Mouse (Mus musculus): Measurements from ENCODE around the gene Dock9. TPM values are rescaled to one million over a fixed set of nuclear protein-coding genes. Genes with fewer than 3 reads are reported as not detected.

Gene Dock9
- polyA plus RNA-seq, 1 experiment: 2.8 TPM

DNA sequence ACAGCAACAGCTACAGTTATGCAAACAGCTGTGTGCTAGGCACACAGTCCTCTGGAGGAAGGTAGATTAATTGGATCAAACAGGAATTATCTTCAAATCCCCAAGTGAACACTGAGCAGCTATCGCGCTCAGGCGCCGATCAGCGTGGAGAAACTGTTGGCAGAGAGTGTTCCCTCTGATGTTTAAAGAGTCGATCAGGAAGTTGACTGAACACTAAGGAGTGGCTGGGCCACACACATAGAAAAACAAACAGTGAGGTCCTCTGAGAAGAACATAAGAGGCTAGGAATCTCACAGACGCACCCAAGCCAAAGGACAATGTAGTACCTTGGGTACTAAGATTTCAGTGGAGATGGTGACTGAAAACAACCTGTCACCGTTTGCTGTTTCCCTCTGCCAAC, 136.7 kb downstream of the Dock9 start:
- Histone ChIP-seq H3K27me3 (ENCODE audit: control insufficient read depth, insufficient read depth, insufficient read length) (no peaks in the 10 kb centered on the region), H3K79me2 (ENCODE audit: control insufficient read depth, insufficient read depth) (no peaks in the 10 kb centered on the region), H3K36me3 (ENCODE audit: control insufficient read depth, insufficient read depth) (no peaks in the 10 kb centered on the region), H3K4me2 (ENCODE audit: low read depth) (no peak overlapping the region), H3K4me3 (no peak overlapping the region), H3ac (ENCODE audit: control insufficient read depth, insufficient read length) (no peak overlapping the region)
- TF ChIP-seq E2F4 (IDR thresholded peaks at IDR 0.05; ENCODE audit: insufficient read depth) (no peak), CEBPB (IDR thresholded peaks at IDR 0.05; ENCODE audit: insufficient read depth, poor library complexity, severe bottlenecking) (no peak), MYOG (IDR thresholded peaks at IDR 0.05; ENCODE audit: control insufficient read depth in 1 of 3, insufficient read depth in 1 of 3, insufficient read length in 2 of 3, low read depth in 2 of 3) (no peak), MAX (IDR thresholded peaks at IDR 0.05; ENCODE audit: low read depth) (no peak), REST (IDR thresholded peaks at IDR 0.05; ENCODE audit: insufficient read depth, insufficient read length) (no peak), POLR2A (IDR thresholded peaks at IDR 0.05; ENCODE audit: insufficient read length, low read depth) (no peak), TCF3 (IDR thresholded peaks at IDR 0.05; ENCODE audit: insufficient read length, low read depth) (no peak), USF1 (IDR thresholded peaks at IDR 0.05; ENCODE audit: low read depth) (no peak), SRF (IDR thresholded peaks at IDR 0.05; ENCODE audit: control insufficient read depth, insufficient read length, low read depth) (no peak), MYOD1 (IDR thresholded peaks at IDR 0.05; ENCODE audit: control insufficient read depth in 1 of 3, insufficient read length in 2 of 3, low read depth in 2 of 3) (no peak), POLR2AphosphoS2 (IDR thresholded peaks at IDR 0.05; ENCODE audit: insufficient read length, low read depth) (no peak), TCF12 (IDR thresholded peaks at IDR 0.05; ENCODE audit: insufficient read depth, poor library complexity, severe bottlenecking) (no peak)

DNA sequence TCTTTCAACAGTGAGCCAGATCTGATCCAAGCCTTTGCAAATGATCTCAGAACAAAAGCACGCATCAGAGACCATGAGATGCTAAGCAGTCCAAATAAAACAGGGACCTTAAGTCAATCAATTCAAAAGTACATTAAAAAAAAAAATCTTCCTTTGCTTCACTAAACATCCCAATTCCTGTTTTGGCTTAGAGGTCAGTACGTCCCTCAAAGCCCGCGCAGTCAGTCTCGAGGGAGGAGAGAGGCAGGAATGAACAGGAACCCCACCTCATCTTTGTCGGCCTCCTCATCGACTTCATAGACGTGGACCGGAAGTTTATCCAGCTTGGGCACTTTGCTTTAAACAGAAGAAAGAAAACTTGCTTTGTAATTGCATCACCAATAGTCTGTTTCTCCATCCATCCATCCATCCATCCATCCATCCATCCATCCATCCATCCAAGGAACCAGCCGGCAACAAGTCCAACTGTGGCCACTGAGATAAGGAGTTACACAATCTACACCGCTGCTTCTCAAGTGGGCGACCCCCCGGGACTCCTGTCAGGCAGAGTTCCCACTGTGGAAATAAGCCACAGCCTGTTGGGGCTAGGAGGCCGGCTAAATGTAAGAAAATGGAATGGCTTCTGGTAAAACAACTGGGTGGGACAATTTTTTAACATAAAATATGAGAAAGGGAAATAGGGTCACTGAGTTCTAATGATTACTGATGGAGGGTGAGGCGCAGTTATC, 137.3 kb downstream of the Dock9 start:
- Histone ChIP-seq H3K4me3 (no peak overlapping the region), H3K79me2 (ENCODE audit: control insufficient read depth, insufficient read depth) (no peaks in the 10 kb centered on the region), H3K27me3 (ENCODE audit: control insufficient read depth, insufficient read depth, insufficient read length) (no peaks in the 10 kb centered on the region), H3K36me3 (ENCODE audit: control insufficient read depth, insufficient read depth) (no peaks in the 10 kb centered on the region), H3ac (ENCODE audit: control insufficient read depth, insufficient read length) (no peak overlapping the region), H3K4me2 (ENCODE audit: low read depth) (no peak overlapping the region)
- no peak for TF ChIP-seq MAX (IDR thresholded peaks at IDR 0.05; ENCODE audit: low read depth)
- no peak for TF ChIP-seq TCF12 (IDR thresholded peaks at IDR 0.05; ENCODE audit: insufficient read depth, poor library complexity, severe bottlenecking)
- no peak for TF ChIP-seq SRF (IDR thresholded peaks at IDR 0.05; ENCODE audit: control insufficient read depth, insufficient read length, low read depth)
- TF ChIP-seq TCF3 (IDR thresholded peaks at IDR 0.05; ENCODE audit: insufficient read length, low read depth): no peak
- no peak for TF ChIP-seq USF1 (IDR thresholded peaks at IDR 0.05; ENCODE audit: low read depth)

- H3K4me3 ChIP-seq: no peak overlapping the region
- H3K36me3 ChIP-seq (ENCODE audit: control insufficient read depth, insufficient read depth): no peaks in the 10 kb centered on the region
- no peak overlapping the region for H3K4me2 ChIP-seq (ENCODE audit: low read depth)
- H3K27me3 ChIP-seq (ENCODE audit: control insufficient read depth, insufficient read depth, insufficient read length): no peaks in the 10 kb centered on the region
- no peaks in the 10 kb centered on the region for H3K79me2 ChIP-seq (ENCODE audit: control insufficient read depth, insufficient read depth)
- no peak overlapping the region for H3ac ChIP-seq (ENCODE audit: control insufficient read depth, insufficient read length)
- TF ChIP-seq REST (IDR thresholded peaks at IDR 0.05; ENCODE audit: insufficient read depth, insufficient read length) (no peak), TCF3 (IDR thresholded peaks at IDR 0.05; ENCODE audit: insufficient read length, low read depth) (no peak), MAX (IDR thresholded peaks at IDR 0.05; ENCODE audit: low read depth) (no peak), MYOG (IDR thresholded peaks at IDR 0.05; ENCODE audit: control insufficient read depth in 1 of 3, insufficient read depth in 1 of 3, insufficient read length in 2 of 3, low read depth in 2 of 3) (no peak), POLR2AphosphoS2 (IDR thresholded peaks at IDR 0.05; ENCODE audit: insufficient read length, low read depth) (no peak), SRF (IDR thresholded peaks at IDR 0.05; ENCODE audit: control insufficient read depth, insufficient read length, low read depth) (no peak), TCF12 (IDR thresholded peaks at IDR 0.05; ENCODE audit: insufficient read depth, poor library complexity, severe bottlenecking) (no peak), USF1 (IDR thresholded peaks at IDR 0.05; ENCODE audit: low read depth) (no peak), CEBPB (IDR thresholded peaks at IDR 0.05; ENCODE audit: insufficient read depth, poor library complexity, severe bottlenecking) (no peak), MYOD1 (IDR thresholded peaks at IDR 0.05; ENCODE audit: control insufficient read depth in 1 of 3, insufficient read length in 2 of 3, low read depth in 2 of 3) (no peak), E2F4 (IDR thresholded peaks at IDR 0.05; ENCODE audit: insufficient read depth) (no peak)
Observed at GRCm38 (mm10) chr14:121659061-121659824, 138.4 kb downstream of the Dock9 start.

- Histone ChIP-seq H3K79me2 (ENCODE audit: control insufficient read depth, insufficient read depth) (no peaks in the 10 kb centered on the region), H3ac (ENCODE audit: control insufficient read depth, insufficient read length) (no peak overlapping the region), H3K4me3 (no peak overlapping the region), H3K4me2 (ENCODE audit: low read depth) (no peak overlapping the region), H3K36me3 (ENCODE audit: control insufficient read depth, insufficient read depth) (no peaks in the 10 kb centered on the region), H3K27me3 (ENCODE audit: control insufficient read depth, insufficient read depth, insufficient read length) (no peaks in the 10 kb centered on the region)
- TF ChIP-seq POLR2AphosphoS2 (IDR thresholded peaks at IDR 0.05; ENCODE audit: insufficient read length, low read depth): no peak
- no peak for TF ChIP-seq SRF (IDR thresholded peaks at IDR 0.05; ENCODE audit: control insufficient read depth, insufficient read length, low read depth)
- no peak for TF ChIP-seq TCF3 (IDR thresholded peaks at IDR 0.05; ENCODE audit: insufficient read length, low read depth)
- TF ChIP-seq MAX (IDR thresholded peaks at IDR 0.05; ENCODE audit: low read depth): no peak
- TF ChIP-seq TCF12 (IDR thresholded peaks at IDR 0.05; ENCODE audit: insufficient read depth, poor library complexity, severe bottlenecking): no peak
- no peak for TF ChIP-seq REST (IDR thresholded peaks at IDR 0.05; ENCODE audit: insufficient read depth, insufficient read length)
- no peak for TF ChIP-seq E2F4 (IDR thresholded peaks at IDR 0.05; ENCODE audit: insufficient read depth)
- no peak for TF ChIP-seq CEBPB (IDR thresholded peaks at IDR 0.05; ENCODE audit: insufficient read depth, poor library complexity, severe bottlenecking)
- TF ChIP-seq USF1 (IDR thresholded peaks at IDR 0.05; ENCODE audit: low read depth): no peak
Observed at GRCm38 (mm10) chr14:121658537-121658936, 139.1 kb downstream of the Dock9 start.

Measured in myocyte (in vitro differentiated cells).